Mouse (Mus musculus) left cerebral cortex, postnatal 25 days (tissue): Measurements from ENCODE around the gene Hmgcr. TPM values are rescaled to one million over a fixed set of nuclear protein-coding genes. Genes with fewer than 3 reads are reported as not detected.
A peak's percentile ranks its signal among the peaks of the same experiment; 100 is the strongest.

Source experiments
- DNase-seq, 2 experiments: peaks; one replicate each; pipeline ENCODE4 v3.0.0; 2022; ENCODE audit warnings: low spot score in 2 of 2, mixed read lengths in 1 of 2
- intact Hi-C: fragments of 180-260 bp; cut with DNase I; formaldehyde crosslinking; loops from one replicate; pipeline ENCODE4 v1.15.1; 2025
- total RNA-seq, 2 experiments: library from RNA; stranded (reverse); gene quantifications; 2 replicates each; pipeline ENCODE4 v1.2.3; 2021

Gene Hmgcr
- total RNA-seq: 100 to 1,000 TPM; 165 to 168 TPM

- intact Hi-C loops: no loop called here
- peak; percentile 99 to 100 for DNase-seq
Observed at GRCm38 (mm10) chr13:96670406-96671077, at the start of gene Hmgcr. Hmgcr (minus strand) TSS chr13:96670936.

GRCm38 (mm10) chr13:96720003-96720402 is 49.3 kb upstream of the Hmgcr start:
- intact Hi-C loops: no loop called here
- DNase-seq: no peak

GRCm38 (mm10) chr13:96717821-96718220 is 47.1 kb upstream of the Hmgcr start:
- DNase-seq: no peak
- intact Hi-C loops: no loop called here

GRCm38 (mm10) chr13:96716311-96716710 is 45.6 kb upstream of the Hmgcr start:
- intact Hi-C loops: no loop called here
- no peak for DNase-seq

GRCm38 (mm10) chr13:96709269-96710233 is 38.8 kb upstream of the Hmgcr start:
- DNase-seq: no peak
- intact Hi-C loops: no loop called here

- intact Hi-C loops: no loop called here
- DNase-seq: no peak
Observed at GRCm38 (mm10) chr13:96702567-96703278, 32.0 kb upstream of the Hmgcr start.

GRCm38 (mm10) chr13:96697805-96698586 is 27.3 kb upstream of the Hmgcr start:
- intact Hi-C loops: no loop called here
- DNase-seq: peak in 1 of 2 experiments; percentile 26

- DNase-seq: no peak
- intact Hi-C loops: no loop called here
Observed at GRCm38 (mm10) chr13:96695428-96695827, 24.7 kb upstream of the Hmgcr start.

GRCm38 (mm10) chr13:96689901-96690300 is 19.2 kb upstream of the Hmgcr start:
- intact Hi-C loops: no loop called here
- DNase-seq: no peak

GRCm38 (mm10) chr13:96687261-96687660 is 16.5 kb upstream of the Hmgcr start:
- DNase-seq: peak; percentile 22 to 87
- intact Hi-C loops: no loop called here

- DNase-seq: peak; percentile 37 to 84
- intact Hi-C loops: loop anchor here (2.0 kb wide), 1 partner anchor 248 kb away; no protein-coding TSS in a partner anchor
Observed at GRCm38 (mm10) chr13:96684779-96685178, 14.0 kb upstream of the Hmgcr start.

GRCm38 (mm10) chr13:96681088-96681620 is 10.4 kb upstream of the Hmgcr start:
- intact Hi-C loops: no loop called here
- DNase-seq: no peak

- intact Hi-C loops: no loop called here
- peak; percentile 52 to 89 for DNase-seq
Observed at GRCm38 (mm10) chr13:96680163-96681087, 9.7 kb upstream of the Hmgcr start.

- intact Hi-C loops: no loop called here
- no peak for DNase-seq
Observed at GRCm38 (mm10) chr13:96678616-96679015, 7.9 kb upstream of the Hmgcr start.

GRCm38 (mm10) chr13:96677071-96677470 is 6.3 kb upstream of the Hmgcr start:
- intact Hi-C loops: no loop called here
- DNase-seq: no peak

GRCm38 (mm10) chr13:96675756-96676155 is 5.0 kb upstream of the Hmgcr start:
- no peak for DNase-seq
- intact Hi-C loops: no loop called here

- intact Hi-C loops: no loop called here
Observed at GRCm38 (mm10) chr13:96673817-96674216, 3.1 kb upstream of the Hmgcr start.

GRCm38 (mm10) chr13:96672276-96672675 is 1.5 kb upstream of the Hmgcr start:
- DNase-seq: no peak
- intact Hi-C loops: no loop called here

More at GRCm38 (mm10) chr13:96673817-96674216, 3.1 kb upstream of the Hmgcr start:
- no peak for DNase-seq
